In genomic region chr12:108249019-108249418, GRCm38 (mm10) we compare ENCODE assay signal across 14 mouse cellular contexts. TPM values are rescaled to one million over a fixed set of nuclear protein-coding genes. Genes with fewer than 3 reads are reported as not detected.
DNase-seq lines count a peak whose midpoint lies in the region; ATAC-seq and TF ChIP-seq lines count a peak whose summit lies in the region.
"Had no signal": no experiment of that assay in that cellular context is flagged by ENCODE, and none has a peak within 500 bp of the region (broad histone marks: within the 10 kb centered on the region; RNA-seq: fewer than 3 reads in every experiment).

No protein-coding gene starts in this region.

- WGBS in heart, embryonic 11.5 days (ENCODE audit: insufficient replicate concordance), result 87% methylated on average over 8 of the region's 8 CpGs
- 91% methylated on average over 8 of the region's 8 CpGs for WGBS in intestine, postnatal 0 days

- no peak for ATAC-seq in heart, embryonic 11.5 days (replicated peaks; ENCODE audit: insufficient number of reproducible peaks, low FRiP score, low TSS enrichment)
- no peak for ATAC-seq in intestine, postnatal 0 days
- ATAC-seq: activated CD4-positive, CD25-positive, alpha-beta regulatory T cell, adult 4 months; CD4-positive, CD25-positive, alpha-beta regulatory T cell, adult 4 months; forebrain, embryonic 13.5 days; hindbrain, postnatal 0 days had no signal

- TF ChIP-seq CTCF in intestine, postnatal 0 days (IDR thresholded peaks at IDR 0.05; ENCODE audit: low read depth), result no peak

- no peaks in the 10 kb centered on the region for H3K27me3 ChIP-seq in heart, embryonic 11.5 days (ENCODE audit: control insufficient read depth, insufficient read depth, low read length)
- H3K27me3 ChIP-seq in intestine, postnatal 0 days (replicated peaks; ENCODE audit: control insufficient read depth, insufficient read depth, low read length), result no peaks in the 10 kb centered on the region
- H3K27me3 ChIP-seq: forebrain, embryonic 13.5 days had no signal

- H3K9me3 ChIP-seq in heart, embryonic 11.5 days (replicated peaks; ENCODE audit: control insufficient read depth, low read length), result no peaks in the 10 kb centered on the region
- H3K9me3 ChIP-seq in intestine, postnatal 0 days (ENCODE audit: control insufficient read depth), result no peaks in the 10 kb centered on the region
- H3K9me3 ChIP-seq: embryonic facial prominence, embryonic 13.5 days; forebrain, embryonic 13.5 days; megakaryocyte, embryonic 14.5 days had no signal

- H3K27ac ChIP-seq in heart, embryonic 11.5 days (ENCODE audit: low read depth, low read length), result peak overlapping the region; percentile 76
- H3K27ac ChIP-seq in intestine, postnatal 0 days (ENCODE audit: low read depth, low read length), result peak overlapping the region; percentile 24
- H3K27ac ChIP-seq: embryonic facial prominence, embryonic 13.5 days; forebrain, embryonic 13.5 days; hindbrain, postnatal 0 days had no signal

- no peaks in the 10 kb centered on the region for H3K36me3 ChIP-seq in heart, embryonic 11.5 days (ENCODE audit: control insufficient read depth, insufficient read depth, low read length)
- H3K36me3 ChIP-seq in intestine, postnatal 0 days (ENCODE audit: control insufficient read depth, insufficient read depth), result no peaks in the 10 kb centered on the region
- H3K36me3 ChIP-seq: embryonic facial prominence, embryonic 13.5 days had no signal

- DNase-seq in heart, postnatal 25 days (ENCODE audit: low spot score), result no peak
- peak; percentile 17 for DNase-seq in kidney, adult 9 months
- no peak for DNase-seq in kidney, postnatal 14 days
- DNase-seq in adrenal gland, postnatal 10 days, result peak; percentile 54
- DNase-seq in left cerebral cortex, postnatal 14 days (ENCODE audit: low spot score in 2 of 2), result no peak
- no peak for DNase-seq in spleen, postnatal 36 days (ENCODE audit: low spot score in 2 of 2)

- intact Hi-C loops in heart, postnatal 25 days (cut with DNase I), result no loop called here
- intact Hi-C loops in left cerebral cortex, postnatal 14 days (cut with DNase I), result no loop called here

- peak overlapping the region; percentile 22; the same call in 1 of the 2 replicates for H3K9ac ChIP-seq in heart, embryonic 11.5 days (ENCODE audit: low read depth, low read length)
- no peak overlapping the region for H3K9ac ChIP-seq in intestine, postnatal 0 days (ENCODE audit: low read depth, low read length)
- H3K9ac ChIP-seq: embryonic facial prominence, embryonic 13.5 days; forebrain, embryonic 13.5 days had no signal

- no peak overlapping the region for H3K4me3 ChIP-seq in heart, embryonic 11.5 days (ENCODE audit: low read depth, low read length)
- H3K4me3 ChIP-seq in intestine, postnatal 0 days (ENCODE audit: low read depth, low read length), result no peak overlapping the region
- H3K4me3 ChIP-seq: embryonic facial prominence, embryonic 13.5 days; forebrain, embryonic 13.5 days; megakaryocyte, embryonic 14.5 days had no signal

- H3K4me2 ChIP-seq in heart, embryonic 11.5 days, result peak overlapping the region; percentile 32; the same call in 1 of the 2 replicates
- H3K4me2 ChIP-seq in intestine, postnatal 0 days (replicated peaks; ENCODE audit: low read depth), result peak overlapping the region; percentile 57
- H3K4me2 ChIP-seq: embryonic facial prominence, embryonic 13.5 days; forebrain, embryonic 13.5 days had no signal

- H3K4me1 ChIP-seq in heart, embryonic 11.5 days (ENCODE audit: control insufficient read depth, insufficient read depth, low read length), result peaks cover 79% of the 10 kb centered on the region
- H3K4me1 ChIP-seq in intestine, postnatal 0 days (replicated peaks; ENCODE audit: control insufficient read depth, insufficient read depth, low read length), result peaks cover 34% of the 10 kb centered on the region

RNA-seq across cellular contexts. Expression of gene Ccdc85c, which starts 26.2 kb away (rescaled TPM):
- polyA plus RNA-seq in heart, embryonic 11.5 days (2014; fragmentation: Nextera tagmentation; extraction: Ambion mirVana), result 6.3 and 7.8 TPM in 2 replicates
- 10 to 100 TPM; 36.4 to 40.9 TPM for total RNA-seq in heart, postnatal 25 days (2021)
- 10 to 100 TPM; 19.8 to 22.1 TPM for total RNA-seq in adrenal gland, postnatal 10 days (2021)
- polyA plus RNA-seq in intestine, postnatal 0 days (2015; fragmentation: Nextera tagmentation; extraction: Ambion mirVana), result 10.1 and 12.0 TPM in 2 replicates
- 10 to 100 TPM; 63.8 to 64.7 TPM for total RNA-seq in left cerebral cortex, postnatal 14 days (2021)

RNA-seq across cellular contexts. Expression of gene Hhipl1, which starts 57.1 kb away (rescaled TPM):
- polyA plus RNA-seq in heart, embryonic 11.5 days (2014; fragmentation: Nextera tagmentation; extraction: Ambion mirVana), result 0.28 and 0.29 TPM in 2 replicates
- 1 to 10 TPM in 1 of 2 experiments, under 1 TPM in 1; 0.95 to 1.7 TPM for total RNA-seq in heart, postnatal 25 days (2021)
- 1 to 10 TPM in 1 of 2 experiments, under 1 TPM in 1; 0.96 to 1.1 TPM for total RNA-seq in adrenal gland, postnatal 10 days (2021)
- 0.20 TPM in 2 replicates for polyA plus RNA-seq in intestine, postnatal 0 days (2015; fragmentation: Nextera tagmentation; extraction: Ambion mirVana)
- total RNA-seq in left cerebral cortex, postnatal 14 days (2021), result 1 to 10 TPM; 6.4 to 8.5 TPM
- polyA plus RNA-seq: CD4-positive, CD25-positive, alpha-beta regulatory T cell, adult 4 months had no signal

Comparison
In these comparisons a context has a peak if more than half of its experiments do, and no peak if none do; other contexts are left out.
1. DNase-seq: peak in kidney, adult 9 months (single experiment) and adrenal gland, postnatal 10 days (single experiment); none in heart, postnatal 25 days (single experiment), kidney, postnatal 14 days (single experiment), left cerebral cortex, postnatal 14 days (0 of 2) and spleen, postnatal 36 days (0 of 2).